Mouse (Mus musculus) spleen, adult 2 months (tissue): ENCODE data around the gene Adgrv1.

Experiments used
- CTCF ChIP-seq: fragments of 200-500 bp; IDR thresholded peaks from 2 replicates; pipeline ENCODE4 v1.5.1; 2011; ENCODE audit warnings: mild to moderate bottlenecking, inconsistent platforms; ENCODE audit not compliant: insufficient read depth, insufficient read length, insufficient replicate concordance; ENCODE audit errors: extremely low read depth
- POLR2A ChIP-seq: fragments of 200-500 bp; IDR thresholded peaks from 2 replicates; pipeline ENCODE4 v1.6.1; 2011; ENCODE audit warnings: low read depth, low read length, inconsistent platforms

DNA sequence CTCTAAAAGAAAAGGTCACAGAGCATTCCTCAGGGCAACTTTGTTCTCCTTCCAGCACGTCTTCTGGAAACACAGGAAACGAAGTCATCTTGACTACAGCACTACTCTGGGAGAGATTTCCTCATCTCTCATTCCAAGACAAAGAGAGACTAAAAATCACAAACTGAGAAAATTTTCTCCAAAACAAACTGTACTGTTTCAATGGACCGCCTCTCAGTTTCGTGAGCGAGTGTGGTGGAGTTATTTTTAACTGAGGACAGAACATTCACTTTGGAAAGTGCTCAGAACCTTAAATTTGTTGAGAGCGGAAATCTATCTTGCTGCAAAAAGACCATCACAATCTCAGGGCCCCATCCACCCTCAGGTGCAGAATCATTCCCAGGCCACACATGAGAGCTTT, 538.4 kb downstream of the Adgrv1 start:
- TF ChIP-seq CTCF (no peak), POLR2A (no peak)
